Mouse (Mus musculus) liver, embryonic 14.5 days (tissue): ENCODE results near the gene Cblc. TPM values are rescaled to one million over a fixed set of nuclear protein-coding genes. Genes with fewer than 3 reads are reported as not detected.

ENCODE experiments used
- ATAC-seq: fragments of 200-750 bp; cut with Nextera tagmentation; 2 replicates; pipeline ENCODE4 v1.8.0; 2017; ENCODE audit warnings: moderate number of reproducible peaks, mild to moderate bottlenecking, moderate library complexity; ENCODE audit not compliant: insufficient read depth
- DNase-seq, 3 experiments: peaks; one replicate each; pipeline ENCODE4 v3.0.0-alpha.2; 2012 to 2013; ENCODE audit warnings: low read depth in 3 of 3, low spot score in 3 of 3
- H3K27ac ChIP-seq: fragments of 300-500 bp; sonication (generic); 2 replicates; pipeline ENCODE4 v1.5.1; 2014; ENCODE audit warnings: moderate library complexity, mild to moderate bottlenecking, control low read depth, inconsistent platforms
- H3K27me3 ChIP-seq: fragments of 300-500 bp; sonication (generic); 2 replicates; pipeline ENCODE4 v1.6.1; 2014; ENCODE audit warnings: mild to moderate bottlenecking, low read length, moderate library complexity; ENCODE audit not compliant: control insufficient read depth, insufficient read depth
- H3K36me3 ChIP-seq: fragments of 300-500 bp; sonication (generic); replicated peaks from 2 replicates; pipeline ENCODE4 v1.6.1; 2014; ENCODE audit warnings: low read depth; ENCODE audit not compliant: control insufficient read depth, insufficient read depth
- H3K4me1 ChIP-seq, 2 experiments: fragments of 200-500 bp in 1 of 2; fragments of 300-500 bp in 1 of 2; sonication (generic) in 1 of 2; replicated peaks; 2 replicates each; pipeline ENCODE4 v1.6.1; 2012 to 2014; ENCODE audit warnings: antibody characterized with exemption in 1 of 2, inconsistent platforms in 1 of 2, low read length in 1 of 2; ENCODE audit not compliant: control insufficient read depth in 2 of 2, insufficient read depth in 2 of 2
- H3K4me2 ChIP-seq: fragments of 300-500 bp; sonication (generic); 2 replicates; pipeline ENCODE4 v1.6.1; 2014; ENCODE audit warnings: low read depth, mild to moderate bottlenecking, control low read depth, moderate library complexity
- H3K4me3 ChIP-seq, 2 experiments: fragments of 200-500 bp in 1 of 2; fragments of 300-500 bp in 1 of 2; sonication (generic) in 1 of 2; 2 replicates each; pipeline ENCODE4 v1.5.1; 2012 to 2014; ENCODE audit warnings: low read depth in 2 of 2, low read length in 2 of 2, mild to moderate bottlenecking in 2 of 2, control low read depth in 1 of 2, inconsistent platforms in 1 of 2, moderate library complexity in 1 of 2; ENCODE audit not compliant: insufficient read depth in 1 of 2
- H3K9ac ChIP-seq: fragments of 300-500 bp; sonication (generic); replicated peaks from 2 replicates; pipeline ENCODE4 v1.6.1; 2014; ENCODE audit warnings: mild to moderate bottlenecking, control low read depth, moderate library complexity
- H3K9me3 ChIP-seq: fragments of 300-500 bp; sonication (generic); 2 replicates; pipeline ENCODE4 v1.6.1; 2016; ENCODE audit warnings: low read length, mixed read lengths; ENCODE audit not compliant: control insufficient read depth
- CTCF ChIP-seq: IDR thresholded peaks from 2 replicates; pipeline ENCODE4 v1.5.1; 2016; ENCODE audit warnings: antibody characterized with exemption, low read depth, control low read depth
- EP300 ChIP-seq: IDR thresholded peaks from 2 replicates; pipeline ENCODE4 v1.6.1; 2016; ENCODE audit warnings: antibody characterized with exemption, low read depth
- WGBS: fragments of 180-500 bp; shearing (Covaris S2); extraction: QIAGEN DNeasy Blood & Tissue Kit; methylation state at CpG from one replicate; pipeline ENCODE4 v1.1.7; 2014; ENCODE audit not compliant: insufficient replicate concordance; 5-methylcytosine and 5-hydroxymethylcytosine counted together
- polyA plus RNA-seq, 2 experiments: library from polyadenylated mRNA; depleted of rRNA in 1 of 2; stranded (reverse) in 1 of 2; unstranded in 1 of 2; fragments of >200 nt; fragmentation: Nextera tagmentation in 1 of 2; extraction: Ambion mirVana in 1 of 2; gene quantifications; 2 replicates each; pipeline versions ENCODE4 v1.2.1 to v1.2.3; 2012 to 2014

Gene Cblc
- polyA plus RNA-seq, 2 experiments = 0.95 to 1.1 TPM

- Histone ChIP-seq H3K4me1 (no peaks in the 10 kb centered on the region), H3K4me2 (no peak overlapping the region), H3K4me3 (no peak overlapping the region), H3K27me3 (no peaks in the 10 kb centered on the region), H3K9ac (no peak overlapping the region), H3K36me3 (no peaks in the 10 kb centered on the region), H3K9me3 (no peaks in the 10 kb centered on the region), H3K27ac (no peak overlapping the region)
- TF ChIP-seq EP300 = no peak
- no peak for TF ChIP-seq CTCF
- no peak for ATAC-seq
- DNase-seq = no peak
- WGBS = 73% methylated on average over 8 of the region's 8 CpGs
These were observed 18.0 kb downstream of the Cblc start for GRCm38 (mm10) chr7:19778645-19779044.

- no peak overlapping the region for H3K27ac ChIP-seq
- no peak overlapping the region for H3K4me2 ChIP-seq
- H3K4me3 ChIP-seq = no peak overlapping the region
- H3K36me3 ChIP-seq = no peaks in the 10 kb centered on the region
- no peak for TF ChIP-seq CTCF
- TF ChIP-seq EP300 = no peak
- DNase-seq (no peak), ATAC-seq (no peak)
- no peaks in the 10 kb centered on the region for H3K4me1 ChIP-seq
- H3K27me3 ChIP-seq = no peaks in the 10 kb centered on the region
- no peaks in the 10 kb centered on the region for H3K9me3 ChIP-seq
- 67% methylated on average over 11 of the region's 11 CpGs for WGBS
- H3K9ac ChIP-seq = no peak overlapping the region
These were observed 19.4 kb downstream of the Cblc start for GRCm38 (mm10) chr7:19777049-19777723.

- Histone ChIP-seq H3K9me3 (no peaks in the 10 kb centered on the region), H3K36me3 (no peaks in the 10 kb centered on the region), H3K4me2 (no peak overlapping the region), H3K4me3 (no peak overlapping the region), H3K27ac (no peak overlapping the region), H3K4me1 (0 out of 4 replicates have a peak, but pooled peaks cover 0 to 2% of the 10 kb centered on the region in 2 experiments), H3K27me3 (peaks cover 28% of the 10 kb centered on the region), H3K9ac (no peak overlapping the region)
- ATAC-seq (no peak), DNase-seq (no peak)
- 37% methylated on average over 4 of the region's 4 CpGs for WGBS
- no peak for TF ChIP-seq EP300
- TF ChIP-seq CTCF = no peak
These were observed 24.9 kb downstream of the Cblc start for GRCm38 (mm10) chr7:19771682-19772081.

GRCm38 (mm10) chr7:19770984-19771391, 25.6 kb downstream of the Cblc start, which contains the start of gene Bcam:
TSS of gene Bcam (minus strand) at chr7:19771016.
- ATAC-seq = no peak
- 6% methylated on average over 9 of the region's 9 CpGs for WGBS
- no peak within 1 kb of the TSS for H3K27ac ChIP-seq
- H3K4me1 ChIP-seq = 0 out of 4 replicates have a peak, but pooled peaks cover 0 to 2% of the 10 kb centered on the region in 2 experiments
- H3K27me3 ChIP-seq = peaks cover 28% of the 10 kb centered on the region
- H3K9me3 ChIP-seq = no peaks in the 10 kb centered on the region
- no peak for DNase-seq
- TF ChIP-seq CTCF (no peak), EP300 (no peak)
- peak within 1 kb of the TSS; percentile 28 to 34 for H3K4me3 ChIP-seq
- H3K9ac ChIP-seq = peak within 1 kb of the TSS; percentile 18; the same call in 1 of the 2 replicates
- H3K4me2 ChIP-seq = peak within 1 kb of the TSS; percentile 64
- no peaks in the 10 kb centered on the region for H3K36me3 ChIP-seq

GRCm38 (mm10) chr7:19770375-19770754, 26.2 kb downstream of the Cblc start:
- H3K9ac ChIP-seq = peak overlapping the region; percentile 18; the same call in 1 of the 2 replicates
- DNase-seq = no peak
- WGBS = under 1% methylated on average over 28 of the region's 28 CpGs
- H3K27ac ChIP-seq = no peak overlapping the region
- H3K9me3 ChIP-seq = no peaks in the 10 kb centered on the region
- H3K27me3 ChIP-seq = peaks cover 28% of the 10 kb centered on the region
- 0 out of 4 replicates have a peak, but pooled peaks cover 0 to 2% of the 10 kb centered on the region in 2 experiments for H3K4me1 ChIP-seq
- H3K4me3 ChIP-seq = peak overlapping the region; percentile 28 to 34
- no peaks in the 10 kb centered on the region for H3K36me3 ChIP-seq
- TF ChIP-seq CTCF (no peak), EP300 (no peak)
- ATAC-seq = peak; percentile 53; the same call in 1 of the 2 replicates
- peak overlapping the region; percentile 64 for H3K4me2 ChIP-seq
